Mouse (Mus musculus) CD4-positive helper T cell, adult 2 months (primary cell): ENCODE data around the gene Ulk4.

Experiments
- DNase-seq: peaks from one replicate; pipeline ENCODE4 v3.0.0-alpha.2; 2012; ENCODE audit warnings: low read depth, missing footprints, low spot score

Ulk4 gene

DNA sequence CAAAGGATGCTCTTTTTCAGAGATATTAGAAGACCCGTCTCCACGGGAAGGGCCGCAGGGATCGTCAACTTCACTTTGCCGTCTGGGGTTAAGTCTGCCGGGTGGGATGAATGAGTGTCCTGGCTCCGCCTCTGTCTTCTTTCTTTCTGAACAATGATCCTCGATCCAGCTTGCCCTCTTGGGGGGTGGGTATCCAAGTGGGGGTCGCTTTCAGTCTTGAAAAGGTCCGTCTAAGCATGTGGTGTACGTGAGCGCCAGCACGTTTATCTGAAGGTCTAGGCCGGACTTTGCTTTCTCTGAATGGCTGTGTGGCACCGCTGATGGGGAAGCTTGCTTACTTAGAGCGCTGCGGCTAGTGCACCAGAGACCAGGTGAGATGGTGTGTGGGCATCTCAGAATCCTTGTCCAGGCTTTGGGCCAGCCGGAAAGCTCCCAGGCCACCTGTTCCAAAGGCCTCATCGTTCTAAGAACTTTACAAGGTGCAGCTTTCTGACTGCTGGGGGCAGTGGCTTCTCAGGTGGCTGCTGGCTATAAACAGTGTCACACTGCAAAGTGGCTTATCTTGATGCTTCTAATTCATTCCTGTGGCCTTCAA is 23.1 kb upstream of the Ulk4 start:
- DNase-seq: no peak

DNA sequence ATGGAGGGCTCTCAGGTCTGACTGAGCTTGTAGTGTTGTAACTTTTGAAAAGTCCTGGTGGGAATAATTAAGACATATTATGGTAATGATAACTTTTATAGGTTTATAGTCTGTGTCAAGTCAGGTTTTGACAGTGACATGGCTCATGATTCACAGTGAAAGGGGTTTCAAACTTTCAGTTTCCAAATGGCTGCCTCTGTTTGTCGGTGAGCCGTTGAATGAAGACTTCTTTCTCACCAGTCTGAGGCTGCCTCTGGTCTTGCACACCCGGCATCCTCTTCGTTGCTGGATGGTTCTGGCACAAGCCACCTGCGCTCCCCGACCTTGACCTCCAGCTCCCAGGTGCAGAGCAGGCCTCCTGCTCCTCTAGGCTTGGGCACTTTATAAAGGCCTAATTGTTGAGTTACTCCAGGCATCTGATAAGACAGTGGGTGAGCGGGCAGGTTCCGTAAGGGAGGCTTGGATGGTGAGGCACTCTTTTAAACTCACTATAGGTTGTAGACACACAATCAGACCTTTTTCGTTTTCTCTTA is 22.3 kb upstream of the Ulk4 start:
- peak; percentile 50 for DNase-seq

DNA sequence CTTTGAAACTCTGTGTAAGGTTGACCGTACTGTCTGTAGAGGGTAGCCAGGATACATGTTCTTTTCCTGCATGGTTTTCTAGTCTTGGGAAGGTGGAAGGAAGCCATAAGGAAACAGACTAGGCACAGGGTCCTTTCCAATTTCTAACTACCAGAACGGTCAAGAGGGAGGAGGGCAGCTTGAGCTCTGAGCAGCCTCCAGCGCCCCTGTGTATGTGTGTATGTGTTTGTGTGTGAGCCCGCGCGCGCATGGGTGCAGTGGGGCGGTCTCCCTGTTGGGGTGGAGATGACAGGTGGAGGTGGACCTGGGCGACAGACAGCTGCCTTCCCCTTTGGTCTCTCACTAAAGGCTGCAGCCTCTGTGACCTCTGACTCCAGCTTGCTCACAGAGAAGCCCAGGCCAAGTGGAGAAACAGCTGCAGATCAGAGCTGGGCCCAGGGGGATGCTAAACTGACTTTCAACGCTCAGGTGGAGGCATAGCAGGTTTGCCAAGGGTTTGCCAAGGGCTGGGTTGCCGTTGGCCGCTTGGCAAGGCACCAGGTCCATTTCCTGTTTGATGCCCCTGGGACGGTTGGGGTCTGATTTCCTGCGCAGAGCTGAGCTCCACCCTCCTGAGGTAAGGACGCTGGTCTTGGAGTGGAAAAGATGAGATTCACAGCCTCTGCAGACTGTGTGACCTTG is 21.6 kb upstream of the Ulk4 start:
- peak; percentile 62 for DNase-seq

GRCm38 (mm10) chr9:121298065-121298398 is 21.0 kb upstream of the Ulk4 start:
- no peak for DNase-seq

GRCm38 (mm10) chr9:121297171-121298064 is 20.4 kb upstream of the Ulk4 start, which contains the start of gene Trak1:
TSS of gene Trak1 (plus strand) at chr9:121297502.
- peak; percentile 83 for DNase-seq

- no peak for DNase-seq
These were observed 18.2 kb upstream of the Ulk4 start for GRCm38 (mm10) chr9:121295221-121295620.

DNA sequence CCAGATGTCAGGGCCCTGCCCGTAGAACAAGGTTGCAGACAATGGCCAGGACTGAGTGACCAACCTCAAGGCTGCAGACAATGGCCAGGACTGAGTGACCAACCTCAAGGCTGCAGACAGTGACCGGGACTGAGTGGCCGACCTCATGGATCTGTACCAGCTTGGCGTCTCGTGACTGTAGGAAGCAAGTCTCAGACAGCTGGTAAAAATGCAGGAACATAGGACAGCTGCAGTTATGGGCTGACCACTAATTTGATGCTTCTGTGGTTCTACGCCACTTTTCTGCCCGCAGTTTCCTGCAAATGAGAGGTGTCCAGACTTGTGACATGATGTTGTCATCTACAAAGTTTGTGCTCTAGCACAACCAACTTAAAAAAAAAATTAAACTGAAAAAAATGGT is 16.2 kb upstream of the Ulk4 start:
- no peak for DNase-seq

DNA sequence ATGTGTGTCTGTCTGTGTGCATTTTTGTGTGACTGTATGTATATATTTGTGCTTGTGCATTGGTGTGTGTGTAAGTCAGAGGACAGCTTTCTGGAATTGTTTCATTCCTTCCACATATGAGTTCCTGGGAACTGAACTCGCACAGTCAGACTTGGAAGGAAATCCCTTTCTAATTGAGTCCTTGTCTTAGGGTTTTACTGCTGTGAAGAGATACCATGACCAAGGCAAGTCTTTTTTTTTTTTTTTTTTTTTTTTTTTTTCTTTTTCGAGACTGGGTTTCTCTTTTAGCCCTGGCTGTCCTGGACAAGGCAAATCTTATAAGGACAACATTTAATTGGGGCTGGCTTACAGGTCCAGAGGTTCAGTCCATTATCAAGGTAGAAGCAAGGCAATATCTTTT is 14.3 kb upstream of the Ulk4 start:
- no peak for DNase-seq

GRCm38 (mm10) chr9:121286325-121286901 is 9.4 kb upstream of the Ulk4 start:
- DNase-seq: no peak

DNA sequence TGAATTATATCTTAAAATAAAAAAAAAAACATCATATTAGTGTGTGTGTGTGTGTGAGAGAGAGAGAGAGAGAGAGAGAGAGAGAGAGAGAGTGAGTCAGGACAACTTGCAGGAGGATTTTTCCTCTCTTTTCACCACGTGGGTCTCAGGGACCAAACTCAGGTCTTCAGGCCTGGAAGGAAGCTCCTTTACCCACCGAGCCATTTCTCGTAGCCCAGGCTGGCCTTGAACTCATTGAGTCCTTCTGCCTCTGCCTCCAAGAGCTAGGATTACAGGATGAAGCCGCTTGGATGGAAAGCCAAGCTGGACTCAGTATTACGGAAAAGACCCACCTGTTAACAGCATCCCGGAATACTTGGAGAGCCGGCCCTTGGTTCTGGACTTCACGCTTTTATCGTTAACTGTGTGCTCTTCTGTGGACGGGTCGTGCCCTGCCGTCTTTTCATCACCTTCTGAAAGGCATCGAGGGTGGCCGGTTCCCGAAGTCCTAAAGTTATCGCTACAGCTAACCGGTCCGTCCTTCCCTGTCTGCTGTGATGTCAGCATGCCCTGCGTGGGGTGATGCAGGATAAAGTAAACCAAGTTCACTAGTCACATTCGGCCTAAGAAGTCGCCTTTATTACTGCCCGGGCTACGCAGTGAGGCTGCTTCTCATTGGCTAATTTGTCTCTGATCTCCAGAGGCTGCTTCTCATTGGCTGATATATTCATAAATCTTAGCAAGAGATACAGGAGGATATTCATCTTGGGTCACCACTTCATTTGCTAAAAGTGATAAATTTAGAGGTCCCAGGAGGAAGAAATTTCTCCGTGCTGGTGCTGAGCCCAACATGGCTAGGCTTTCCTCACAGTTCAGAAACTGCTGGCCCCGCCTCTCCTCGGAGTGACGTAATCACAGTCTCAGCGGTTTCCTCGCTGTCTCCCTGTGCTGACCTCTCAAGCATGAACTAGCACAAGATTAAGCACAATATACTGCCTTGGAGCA is 8.6 kb upstream of the Ulk4 start:
- DNase-seq: peak; percentile 71

DNA sequence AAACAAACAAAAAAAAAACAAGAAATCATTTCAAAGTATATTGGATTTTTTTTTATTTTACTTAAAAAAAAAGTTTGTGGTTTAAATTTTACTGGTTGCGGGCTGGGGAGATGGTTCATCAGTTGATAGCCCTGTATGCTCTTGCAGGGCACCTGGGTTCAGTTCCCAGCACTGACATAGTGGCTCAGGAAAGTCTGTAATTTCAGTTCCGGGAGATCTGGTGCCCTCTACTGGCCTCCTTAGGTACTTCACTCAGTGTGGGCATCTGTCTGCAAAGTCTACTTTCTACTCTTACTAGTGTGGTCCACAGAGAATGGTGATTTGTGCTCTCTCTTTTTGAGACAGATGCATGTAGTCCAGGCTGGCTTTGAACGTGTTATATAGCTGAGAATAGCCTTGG is 7.4 kb upstream of the Ulk4 start:
- peak; percentile 66 for DNase-seq

DNA sequence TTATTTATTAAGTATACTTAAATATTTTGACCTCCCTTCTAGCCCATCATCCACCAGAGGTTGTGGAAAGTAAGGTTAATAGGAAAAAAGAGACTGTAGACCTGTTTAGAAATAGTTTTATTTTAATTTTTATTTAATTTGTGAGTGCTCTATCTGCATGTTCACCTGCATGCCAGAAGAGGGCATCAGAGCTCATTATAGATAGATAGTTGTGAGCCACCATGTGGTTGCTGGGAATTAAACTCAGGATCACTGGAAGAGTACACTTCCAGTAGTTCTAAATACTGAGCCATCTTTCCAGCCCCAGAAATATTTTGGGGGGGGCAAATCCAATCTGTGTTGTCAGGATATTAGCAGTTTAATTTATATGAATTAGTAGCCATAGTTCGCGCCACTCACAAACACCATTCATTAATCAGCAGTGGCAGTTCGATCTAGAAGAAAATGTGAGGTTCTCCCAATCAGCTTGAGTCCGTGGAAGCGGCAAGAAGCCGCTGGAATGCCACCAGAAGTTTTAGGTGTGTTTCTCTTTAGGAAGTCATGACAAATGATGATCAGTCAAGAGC is 6.7 kb upstream of the Ulk4 start:
- DNase-seq: peak; percentile 34

- no peak for DNase-seq
These were observed 4.9 kb upstream of the Ulk4 start for GRCm38 (mm10) chr9:121281891-121282290.

GRCm38 (mm10) chr9:121279216-121279615 is 2.2 kb upstream of the Ulk4 start:
- no peak for DNase-seq

- peak; percentile 9 for DNase-seq
These were observed 266 bp downstream of the Ulk4 start for GRCm38 (mm10) chr9:121276745-121277117.

DNA sequence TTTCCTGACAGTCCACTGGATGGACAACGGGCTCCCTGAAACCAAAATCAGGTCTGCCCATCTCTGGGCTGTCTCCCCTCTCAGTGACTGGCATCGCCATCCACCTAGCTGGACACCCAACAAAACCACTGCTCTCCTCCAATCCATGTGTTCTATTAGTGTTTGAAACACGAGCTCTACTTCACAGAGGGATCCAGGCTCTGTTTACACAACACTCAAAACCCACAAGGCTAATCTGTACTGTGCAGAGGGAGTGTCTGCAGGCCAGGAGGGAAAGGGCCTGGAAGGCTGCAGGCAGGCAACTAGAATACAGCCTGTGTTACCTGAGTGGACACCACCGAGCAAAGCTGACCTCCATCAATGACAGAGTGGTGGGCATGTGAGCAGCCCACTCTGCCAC is 5.4 kb downstream of the Ulk4 start:
- DNase-seq: no peak

DNA sequence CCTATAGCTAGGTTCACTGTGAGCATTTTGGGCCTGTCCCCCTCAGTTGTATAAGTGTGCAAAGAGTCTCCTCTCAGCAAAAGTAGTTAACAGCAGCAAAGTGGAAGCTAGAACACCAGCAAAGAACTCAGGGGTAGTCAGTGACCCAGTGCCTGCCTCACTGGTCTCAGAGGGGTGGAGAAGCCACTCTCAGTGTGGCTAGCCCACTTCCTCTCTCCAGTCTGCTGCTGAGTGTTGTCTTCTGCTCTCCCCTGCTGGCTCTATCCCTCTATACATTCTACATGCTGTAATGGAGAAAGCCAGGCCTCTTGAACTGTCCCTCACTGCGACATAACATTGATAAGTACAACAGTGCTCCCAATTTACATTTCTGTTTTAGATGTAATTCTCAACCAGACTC is 5.8 kb downstream of the Ulk4 start:
- no peak for DNase-seq

- DNase-seq: no peak
These were observed 11.7 kb downstream of the Ulk4 start for GRCm38 (mm10) chr9:121265307-121265706.

GRCm38 (mm10) chr9:121257106-121257505 is 19.9 kb downstream of the Ulk4 start:
- DNase-seq: no peak

- no peak for DNase-seq
These were observed 22.2 kb downstream of the Ulk4 start for GRCm38 (mm10) chr9:121254761-121255160.

GRCm38 (mm10) chr9:121253983-121254382 is 23.0 kb downstream of the Ulk4 start:
- no peak for DNase-seq
